Mouse (Mus musculus): ENCODE data around the gene Oxct1. TPM values are rescaled to one million over a fixed set of nuclear protein-coding genes. Genes with fewer than 3 reads are reported as not detected.

Oxct1 gene
- 100 to 1,000 TPM in 1 of 2 experiments, 10 to 100 TPM in 1; 79.8 to 111 TPM for total RNA-seq (2021)
- long read RNA-seq, experiment 1, transcript Oxct1-201 (17 exons, 3,527 nt) = major isoform, 57 of 66 reads
- long read RNA-seq, experiment 1, partial matches to known transcripts = 5 of 66 reads
- long read RNA-seq, experiment 1, other reads (novel, unspliced or antisense) = 4 of 66 reads
- long read RNA-seq, experiment 2, transcript Oxct1-201 (17 exons, 3,527 nt) = major isoform, 207 of 236 reads
- long read RNA-seq, experiment 2, partial matches to known transcripts = 19 of 236 reads
- long read RNA-seq, experiment 2, other reads (novel, unspliced or antisense) = 7 of 236 reads

DNA sequence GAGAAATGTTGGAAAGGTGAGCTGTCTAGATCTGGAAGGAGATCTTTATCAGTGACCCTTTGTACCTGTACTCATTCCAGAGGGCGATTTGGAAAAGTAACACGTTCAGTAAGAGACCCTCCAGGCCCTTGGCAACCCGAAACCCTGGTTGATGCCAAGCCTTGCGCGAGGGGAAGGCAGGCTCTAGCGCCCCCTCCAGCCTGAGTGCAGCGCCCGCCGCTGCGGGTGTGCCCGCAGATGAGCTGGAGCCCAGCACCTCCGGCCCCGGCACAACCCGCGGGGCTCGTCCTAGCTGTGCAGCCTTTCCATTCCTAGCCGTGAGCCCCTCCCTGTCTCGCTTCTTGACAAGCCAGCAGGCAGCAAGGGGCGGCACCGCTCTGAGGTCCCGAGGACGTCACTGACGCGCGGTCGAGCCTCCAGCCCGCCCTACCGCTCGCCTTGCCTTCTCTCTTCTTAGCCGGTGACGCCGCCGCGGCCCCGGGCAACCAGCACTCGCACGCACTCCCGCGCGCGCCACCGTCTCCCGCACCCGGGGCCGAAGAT lies at the start of gene Oxct1:
Gene Oxct1, plus strand, starts transcription at position 153 of the 543 bp plus-strand sequence.
- peak; percentile 40 to 69 for DNase-seq (ENCODE audit: low spot score in 2 of 2)

DNA sequence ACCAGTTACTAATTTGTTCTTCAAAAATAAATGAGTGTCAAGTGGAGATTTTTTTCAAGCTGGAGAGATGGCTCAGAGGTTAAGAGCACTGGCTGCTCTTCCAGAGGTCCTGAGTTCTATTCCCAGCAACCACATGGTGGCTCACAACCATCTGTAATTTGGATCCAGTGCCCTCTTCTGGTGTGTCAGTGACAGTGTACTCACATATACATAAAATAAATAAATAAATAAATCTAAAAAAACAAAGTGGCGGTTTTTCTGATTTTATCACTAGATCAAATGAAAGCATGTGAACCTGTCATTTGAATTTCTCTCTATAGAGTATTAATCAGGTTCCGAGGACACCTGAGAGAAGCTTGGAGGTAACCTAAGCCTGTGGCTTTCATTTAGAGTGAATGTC lies 47.9 kb upstream of the Oxct1 start:
- DNase-seq (ENCODE audit: low spot score in 2 of 2) = no peak

DNA sequence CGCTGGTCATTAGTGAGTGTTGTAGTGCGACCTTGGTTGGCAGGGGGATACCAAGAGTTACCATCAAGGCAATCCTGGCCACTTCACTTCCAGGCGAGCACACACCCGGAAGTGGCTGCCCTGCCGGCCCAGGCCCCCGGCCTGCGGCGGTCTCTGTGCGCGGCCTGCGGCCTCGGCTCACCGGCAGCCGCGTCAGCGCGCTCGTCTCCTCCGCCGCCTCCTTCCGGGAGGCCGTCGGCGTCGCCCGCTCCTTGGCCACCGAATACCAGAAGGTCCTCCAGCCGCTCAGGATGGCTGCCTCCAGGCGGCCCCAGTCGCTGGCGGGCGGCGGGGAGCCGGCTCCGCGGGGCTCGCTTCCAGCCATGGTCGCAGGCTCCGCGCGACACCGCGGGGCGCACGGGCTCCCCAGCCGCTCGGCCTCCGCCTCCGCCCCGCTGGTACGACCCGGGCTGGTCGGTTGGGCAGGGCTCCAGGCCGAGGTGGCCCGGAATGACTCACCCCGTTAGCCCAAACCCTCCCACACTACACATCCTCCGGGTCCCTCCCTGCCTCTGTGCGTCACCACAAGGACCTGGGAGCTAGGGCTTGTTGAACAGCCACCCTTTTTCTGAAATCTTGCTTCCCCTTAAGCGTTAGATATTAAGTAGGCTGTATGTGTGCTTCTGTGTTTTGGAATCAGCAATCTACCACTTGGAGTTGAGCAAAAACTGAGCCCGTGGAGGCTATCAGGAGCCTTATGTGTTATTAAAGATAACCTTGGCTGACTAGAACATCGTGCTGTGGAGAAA lies 46.9 kb upstream of the Oxct1 start, which contains the start of gene Fbxo4:
Gene Fbxo4, minus strand, starts transcription at position 513 of the 788 bp plus-strand sequence.
- DNase-seq (ENCODE audit: low spot score in 2 of 2) = peak; percentile 59 to 69

DNA sequence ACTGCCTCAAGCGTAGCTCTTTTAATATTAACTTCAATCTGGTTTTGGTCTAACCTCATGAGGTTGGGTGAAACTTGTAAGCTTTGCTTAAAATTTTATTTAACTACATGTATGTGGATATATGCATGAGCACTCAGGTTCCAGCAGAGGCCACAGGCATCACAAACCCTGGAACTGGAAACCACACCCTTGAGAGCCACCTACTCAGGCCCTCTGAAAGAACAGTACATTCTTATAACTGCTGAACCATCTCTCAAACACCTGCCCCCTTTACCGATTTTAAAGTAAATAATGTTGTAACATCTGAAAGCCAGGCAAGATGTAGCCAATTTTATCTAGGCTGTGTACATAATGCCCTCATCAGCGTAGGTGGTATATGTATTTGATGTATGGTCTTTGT lies 46.3 kb upstream of the Oxct1 start:
- no peak for DNase-seq (ENCODE audit: low spot score in 2 of 2)

DNA sequence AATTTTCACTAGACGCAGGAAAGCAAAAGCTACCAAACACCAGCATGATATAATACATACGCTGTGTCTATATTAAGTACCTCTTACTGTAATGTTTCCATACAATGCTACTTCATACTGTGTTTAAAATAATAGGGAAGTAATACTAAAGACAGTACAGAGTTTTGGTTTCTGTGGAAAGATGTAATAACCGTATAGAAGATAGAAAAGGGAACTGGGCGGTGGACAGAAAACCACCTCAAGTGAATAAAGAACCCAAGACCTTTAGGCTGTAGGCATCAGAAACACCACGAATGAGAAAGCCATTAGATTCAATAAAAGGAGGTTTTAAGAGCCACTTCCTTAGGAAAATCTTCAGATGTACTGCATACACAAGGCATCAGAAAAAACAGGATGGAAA lies 43.5 kb upstream of the Oxct1 start:
- no peak for DNase-seq (ENCODE audit: low spot score in 2 of 2)

DNA sequence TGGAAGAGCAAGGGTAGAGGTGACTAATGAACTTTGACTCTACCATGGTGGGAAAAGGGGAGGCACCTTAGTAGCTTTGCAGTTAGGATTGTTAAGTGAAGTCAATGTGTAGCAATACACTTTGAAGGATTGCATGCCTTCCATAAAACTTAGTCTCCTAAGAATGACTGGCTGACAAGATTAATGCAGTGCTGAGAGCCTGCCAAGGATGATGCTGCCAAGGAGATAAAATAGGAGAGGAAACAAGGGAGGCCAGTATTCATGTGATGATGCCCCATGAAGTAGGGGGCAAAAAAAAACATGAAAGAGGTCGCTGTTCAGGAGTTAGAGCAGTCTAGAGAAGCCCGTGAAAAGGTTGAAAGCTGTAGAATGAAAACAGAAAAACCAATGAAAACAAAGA lies 41.3 kb upstream of the Oxct1 start:
- no peak for DNase-seq (ENCODE audit: low spot score in 2 of 2)

DNA sequence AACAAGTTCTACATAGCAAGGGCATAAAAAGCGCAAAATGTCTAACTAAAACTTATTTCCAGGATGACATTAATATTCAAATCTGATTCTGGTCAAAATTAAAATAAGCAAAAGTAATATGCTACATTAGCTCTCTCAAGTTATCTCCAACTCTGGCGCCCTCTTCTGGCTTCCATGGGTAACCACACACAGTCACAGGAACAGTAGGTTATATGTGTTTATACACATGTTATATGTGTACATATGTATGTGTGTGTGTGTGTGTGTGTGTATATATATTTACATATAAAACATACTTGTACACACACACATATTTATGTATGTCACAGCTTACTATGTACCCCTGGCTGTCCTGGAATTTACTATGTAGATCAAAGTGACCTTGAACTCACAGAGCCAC lies 38.2 kb upstream of the Oxct1 start:
- peak in 1 of 2 experiments; percentile 12 for DNase-seq (ENCODE audit: low spot score in 2 of 2)

DNA sequence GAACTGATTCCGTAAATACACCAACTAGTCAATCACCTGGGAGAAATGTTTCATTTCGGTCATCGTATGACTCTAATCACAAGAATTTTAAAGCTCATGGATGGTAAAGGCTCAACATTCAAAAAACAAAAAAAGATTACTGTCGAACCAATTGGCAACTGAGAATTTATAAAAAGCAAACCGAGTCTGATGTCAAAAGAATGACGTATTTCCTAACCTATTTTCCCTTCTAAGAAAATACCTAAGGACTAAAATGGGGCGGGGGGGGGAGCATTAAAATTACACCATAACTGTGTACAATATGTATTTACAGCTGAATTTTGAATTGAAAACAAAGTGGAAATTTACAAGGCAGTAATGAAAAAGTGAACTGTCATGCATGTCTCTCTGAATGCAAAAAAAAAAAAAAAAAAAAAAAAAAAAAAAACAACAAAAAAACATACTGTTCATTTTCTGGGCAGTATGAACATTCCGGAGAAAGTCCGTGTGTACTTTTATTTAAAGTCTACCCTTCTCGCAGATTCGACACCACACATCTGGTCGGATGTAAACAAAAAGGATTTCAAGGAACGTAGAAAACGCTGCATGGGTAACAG lies 31.2 kb upstream of the Oxct1 start:
- no peak for DNase-seq (ENCODE audit: low spot score in 2 of 2)

DNA sequence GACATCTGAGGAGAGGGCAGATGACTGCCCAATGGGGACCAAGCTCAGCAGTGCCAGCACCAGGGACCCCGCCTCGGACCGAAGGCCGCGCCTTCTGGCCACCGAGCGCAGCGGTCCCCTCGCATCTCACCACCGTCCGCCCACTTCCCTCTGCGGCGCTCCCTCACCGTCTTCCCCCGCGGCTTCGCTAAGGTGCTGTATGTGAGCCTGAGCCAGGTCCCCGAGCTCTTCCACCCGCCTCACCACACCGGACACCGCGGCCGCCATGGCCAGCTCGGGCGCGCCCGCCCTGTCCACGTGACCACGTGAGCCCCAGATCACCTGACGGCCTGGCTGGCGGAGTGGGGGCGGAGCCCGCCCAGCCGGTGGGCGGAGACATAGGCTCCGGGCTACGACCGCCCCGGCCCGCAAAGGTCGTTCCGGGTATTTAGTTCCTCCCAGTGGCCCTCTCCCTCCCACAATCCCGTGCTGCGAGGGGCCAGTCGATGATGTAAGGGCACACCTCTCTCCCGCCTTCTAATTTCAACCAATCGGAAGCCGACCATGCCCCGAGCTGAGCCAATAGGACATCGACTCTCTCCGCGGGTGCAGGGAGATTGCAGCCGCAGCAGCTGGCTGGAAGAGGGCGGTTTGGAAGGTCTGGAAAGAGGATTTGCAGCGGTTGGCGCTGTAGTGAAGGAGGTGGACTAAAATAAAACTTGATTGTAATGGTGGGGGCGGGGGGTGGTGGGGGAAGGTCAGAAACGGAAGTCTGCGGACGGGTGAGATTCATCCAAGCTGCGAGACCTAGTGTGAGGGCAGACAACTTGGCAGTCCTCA lies 30.5 kb upstream of the Oxct1 start, which contains the start of gene AW549877:
Gene AW549877, minus strand, starts transcription at position 297 of the 819 bp plus-strand sequence.
- peak; percentile 92 to 95 for DNase-seq (ENCODE audit: low spot score in 2 of 2)

DNA sequence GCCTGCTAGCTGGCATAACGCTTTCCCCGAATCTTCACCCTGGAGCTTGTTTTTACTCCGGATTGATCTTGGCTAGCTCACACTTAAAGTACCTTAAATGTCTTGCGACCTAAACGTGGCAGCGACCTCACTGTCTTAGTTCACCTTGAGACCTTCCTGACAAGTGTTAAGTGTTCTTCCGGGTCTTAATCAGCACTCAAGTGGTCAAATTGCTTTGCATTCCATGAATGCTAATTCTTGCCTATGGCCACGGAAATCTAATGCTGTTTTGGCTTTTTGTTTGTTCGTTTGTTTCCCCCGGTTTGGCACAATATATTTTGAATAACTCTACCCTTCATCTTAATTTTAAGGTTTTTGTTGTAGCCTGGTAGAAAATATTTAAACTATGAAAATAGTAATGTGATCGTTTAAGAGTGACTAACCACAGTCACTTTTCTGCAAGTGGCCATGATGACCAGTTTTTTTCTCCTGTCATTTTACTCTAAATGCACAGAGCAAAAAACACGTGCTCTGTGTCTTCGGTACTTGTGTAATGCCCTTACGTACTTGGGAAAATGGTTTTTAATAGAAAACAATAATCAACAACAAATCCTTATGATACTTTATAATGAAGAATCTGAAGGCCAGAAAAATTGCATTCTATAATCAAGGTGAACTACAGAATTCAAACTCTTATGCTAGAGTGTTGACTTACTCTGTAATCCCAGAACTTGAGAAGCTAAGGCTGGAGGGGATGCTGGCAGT lies 29.7 kb upstream of the Oxct1 start:
- no peak for DNase-seq (ENCODE audit: low spot score in 2 of 2)

DNA sequence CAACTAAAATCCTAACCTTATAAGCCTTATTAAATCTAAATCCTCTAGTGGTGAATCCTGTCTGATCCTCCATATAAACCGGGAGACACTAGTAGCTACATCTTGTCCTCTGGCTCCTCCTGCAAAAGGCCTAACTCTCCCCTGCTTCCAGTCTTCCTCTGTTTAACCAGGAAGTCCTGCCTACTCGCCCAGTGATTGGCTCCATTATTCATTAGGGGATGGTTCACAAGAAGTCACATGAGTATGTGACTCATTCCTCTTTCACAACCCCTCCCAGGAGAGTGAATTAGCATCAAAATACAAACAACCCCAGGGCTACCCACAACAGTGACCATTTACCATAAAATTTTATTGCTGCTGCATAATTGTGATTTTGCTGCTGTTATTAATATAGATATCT lies 27.0 kb upstream of the Oxct1 start:
- DNase-seq (ENCODE audit: low spot score in 2 of 2) = no peak

DNA sequence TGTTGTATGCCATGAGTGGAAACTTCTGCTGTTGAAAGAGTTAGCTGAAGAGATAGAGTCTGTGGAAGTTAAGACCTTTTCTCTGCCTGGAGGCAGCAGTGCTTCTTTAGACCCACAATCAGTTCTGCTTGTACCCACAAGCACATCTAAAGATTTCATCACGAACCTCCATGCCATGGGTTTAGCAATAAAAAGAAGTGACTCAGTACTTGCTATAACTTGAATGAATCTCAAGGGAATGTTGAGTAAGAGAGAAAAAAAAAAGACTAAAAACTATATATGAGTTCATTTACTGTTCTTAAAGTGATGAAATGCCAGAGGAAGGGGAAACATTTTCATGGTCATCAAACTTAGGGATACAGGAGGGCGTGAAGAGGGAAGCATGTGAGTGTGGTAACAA lies 25.6 kb upstream of the Oxct1 start:
- DNase-seq (ENCODE audit: low spot score in 2 of 2) = no peak

DNA sequence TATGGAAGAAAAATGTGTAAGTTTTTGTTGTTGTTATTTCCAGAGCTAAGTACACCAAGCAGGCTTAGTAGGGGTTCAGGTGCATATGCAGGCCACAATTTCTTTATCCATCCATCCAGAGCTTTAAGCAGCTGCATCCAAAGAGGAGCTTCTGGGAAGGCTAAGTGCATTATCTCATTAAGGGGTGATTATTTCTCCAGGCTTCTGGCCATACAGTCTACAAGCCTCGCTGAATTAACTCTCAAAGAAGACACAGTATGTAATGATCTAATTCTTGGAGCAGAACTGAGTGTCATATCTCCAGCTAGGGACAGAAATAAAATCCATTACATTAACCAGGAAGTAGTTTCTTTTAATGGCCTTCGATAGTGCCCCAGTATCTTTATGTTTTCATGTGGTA lies 12.3 kb upstream of the Oxct1 start:
- no peak for DNase-seq (ENCODE audit: low spot score in 2 of 2)

DNA sequence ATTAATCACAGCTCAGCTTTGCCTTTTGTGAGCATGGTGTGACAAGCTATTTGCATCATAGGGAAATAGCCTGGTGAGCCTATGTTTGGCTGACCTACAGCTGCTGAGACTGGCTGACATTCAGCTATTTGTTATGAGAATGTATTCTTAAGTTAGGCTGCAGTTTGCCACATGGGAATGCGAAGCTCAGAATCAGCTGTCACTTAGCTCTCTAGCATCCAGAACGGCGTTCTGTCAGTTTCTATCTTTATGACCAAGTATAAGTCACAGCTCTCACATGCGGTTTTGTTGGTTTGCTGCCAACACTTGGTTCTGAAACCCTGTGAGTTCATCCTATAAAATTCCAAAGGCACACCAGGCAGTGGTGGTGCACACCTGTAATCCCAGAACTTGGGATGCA lies 5.5 kb upstream of the Oxct1 start:
- no peak for DNase-seq (ENCODE audit: low spot score in 2 of 2)

DNA sequence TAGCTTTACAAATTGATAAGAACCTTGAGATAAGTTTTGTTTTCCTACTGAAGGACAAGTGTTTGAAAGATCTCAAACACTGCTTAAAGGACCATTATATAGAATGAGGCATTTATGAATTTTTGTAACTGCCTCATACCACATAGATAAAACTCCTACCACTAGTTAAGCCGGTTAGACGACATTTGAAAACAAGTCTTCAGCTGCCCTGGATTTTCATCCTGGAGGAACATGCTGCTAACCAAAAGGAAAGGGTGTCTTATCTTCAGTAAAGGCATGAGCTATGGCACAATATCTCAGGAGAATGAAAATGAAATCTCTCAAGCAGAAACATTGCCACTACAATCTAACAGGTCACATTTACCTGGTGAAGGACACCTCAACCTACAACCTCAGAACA lies 2.4 kb upstream of the Oxct1 start:
- no peak for DNase-seq (ENCODE audit: low spot score in 2 of 2)

DNA sequence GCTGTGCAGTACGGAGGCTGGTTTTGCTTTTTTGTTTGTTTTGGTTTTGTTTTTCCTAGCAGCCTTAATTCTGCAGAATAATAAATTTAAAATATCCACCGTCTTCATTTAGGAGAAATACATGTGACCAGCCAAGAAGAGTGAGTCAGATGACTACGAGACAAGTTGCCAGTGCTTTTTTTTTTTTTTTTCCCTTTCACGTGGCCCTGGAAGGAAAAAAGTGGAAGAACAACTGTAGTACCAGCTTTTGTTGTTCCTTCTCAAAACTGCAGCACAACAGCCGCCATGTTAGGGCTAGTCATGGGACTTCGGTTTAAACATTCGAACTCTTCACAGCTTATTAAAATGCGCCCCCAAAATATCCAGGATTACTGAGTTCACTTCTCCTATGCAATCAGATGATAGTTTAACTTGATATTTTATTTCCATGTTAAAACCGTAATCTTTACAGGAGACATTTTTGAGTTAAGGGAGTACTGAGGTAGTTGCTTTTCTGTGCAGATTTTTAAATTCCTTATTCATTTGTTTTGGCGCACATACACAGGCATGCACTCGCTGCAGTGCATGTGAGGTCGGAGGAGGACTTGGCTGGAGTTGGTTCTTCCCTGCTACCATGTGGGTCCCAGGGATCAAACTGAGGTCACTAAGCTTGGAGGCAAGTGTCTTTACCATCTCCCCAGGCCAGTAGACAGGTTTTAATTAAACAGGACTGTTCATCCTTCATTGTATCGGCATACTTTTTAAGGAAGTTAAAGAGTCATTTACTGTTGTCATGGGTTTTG lies 1.3 kb upstream of the Oxct1 start:
- no peak for DNase-seq (ENCODE audit: low spot score in 2 of 2)

DNA sequence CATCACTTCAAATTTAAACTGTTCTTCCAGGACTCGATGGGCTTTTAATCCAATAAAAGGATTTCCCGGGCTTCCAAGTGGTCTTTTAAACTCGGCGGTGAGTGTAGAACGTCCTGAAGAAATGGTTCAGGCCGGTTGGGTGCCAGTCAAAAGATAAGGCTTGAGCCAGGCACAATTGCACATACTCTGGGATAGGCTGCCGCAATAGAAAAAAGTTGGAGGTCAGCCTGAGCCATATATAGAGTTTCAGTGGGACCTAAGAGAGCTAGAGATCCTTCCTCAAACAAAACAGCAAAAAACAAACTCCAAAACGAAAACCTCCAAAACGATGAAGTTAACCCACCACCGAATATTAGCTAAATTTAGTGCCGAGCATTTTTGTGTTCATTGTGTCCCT lies 677 bp upstream of the Oxct1 start:
- DNase-seq (ENCODE audit: low spot score in 2 of 2) = no peak

DNA sequence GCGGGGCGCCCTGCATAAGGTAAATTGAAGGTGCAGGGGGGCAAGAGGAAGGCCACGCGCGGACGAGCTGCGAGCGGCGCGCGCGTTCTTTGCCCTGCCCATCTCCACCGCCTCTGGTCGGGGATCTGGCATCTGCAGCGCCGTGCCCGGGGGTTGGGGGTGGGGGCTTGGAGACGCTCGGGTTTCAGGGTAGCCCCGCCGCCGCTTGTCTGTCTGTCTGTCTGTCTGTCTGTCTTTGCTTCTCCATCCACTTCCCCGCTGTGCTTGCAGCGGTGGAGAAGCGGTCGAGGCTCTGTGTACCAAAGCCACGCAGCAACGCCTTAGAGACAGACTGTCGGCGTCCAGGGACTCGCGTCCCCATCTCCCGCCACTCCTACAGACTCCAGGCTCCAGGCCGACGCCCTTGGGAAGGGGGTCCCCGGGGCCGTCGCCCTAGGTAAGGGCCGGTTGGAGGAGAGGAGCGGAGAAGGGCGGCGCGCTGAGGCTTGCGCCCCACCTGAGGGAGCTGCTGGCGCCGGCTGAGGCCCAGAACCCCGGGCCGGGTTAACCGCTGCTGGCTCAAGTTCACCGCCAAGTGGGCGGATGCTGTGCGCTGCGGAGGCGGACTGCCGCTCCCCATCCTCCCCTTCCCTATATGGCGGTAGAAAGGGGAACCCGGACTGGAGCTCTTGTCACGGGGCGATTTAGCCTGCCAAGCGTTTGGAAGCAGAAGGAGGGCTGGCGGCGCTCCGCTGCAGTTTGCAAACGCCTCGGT lies 825 bp downstream of the Oxct1 start:
- DNase-seq (ENCODE audit: low spot score in 2 of 2) = peak; percentile 31 to 56
